Mouse (Mus musculus): ENCODE results near the gene Btnl1. TPM values are rescaled to one million over a fixed set of nuclear protein-coding genes. Genes with fewer than 3 reads are reported as not detected.

Btnl1 gene
- polyA plus RNA-seq, 1 experiment from 2014 or later = not detected

DNA sequence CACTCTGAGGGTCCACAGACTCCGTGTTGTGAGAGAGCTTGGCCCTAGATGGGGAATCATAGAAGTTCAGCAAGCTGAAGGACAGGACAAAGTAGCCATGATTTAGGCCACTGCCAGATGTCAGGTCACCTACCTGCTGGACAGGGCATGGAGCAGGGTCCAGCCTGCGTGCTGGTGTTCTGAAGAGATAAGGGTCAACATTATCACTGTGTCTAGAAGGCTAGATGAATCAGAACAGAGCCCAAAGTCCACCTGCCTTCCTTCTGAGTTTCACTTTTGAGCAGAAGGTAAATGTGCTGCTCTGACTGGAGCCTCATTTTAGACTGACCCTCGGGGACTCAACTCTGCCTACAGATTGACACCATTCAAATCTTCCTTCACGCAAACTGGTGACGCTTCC is 22.4 kb upstream of the Btnl1 start, which contains the start of gene Btnl2:
Gene Btnl2, plus strand, starts transcription at position 284 of the 400 bp plus-strand sequence.
- 84% methylated on average over 5 of the region's 5 CpGs for WGBS
- ATAC-seq (ENCODE audit: low read depth) = no peak

DNA sequence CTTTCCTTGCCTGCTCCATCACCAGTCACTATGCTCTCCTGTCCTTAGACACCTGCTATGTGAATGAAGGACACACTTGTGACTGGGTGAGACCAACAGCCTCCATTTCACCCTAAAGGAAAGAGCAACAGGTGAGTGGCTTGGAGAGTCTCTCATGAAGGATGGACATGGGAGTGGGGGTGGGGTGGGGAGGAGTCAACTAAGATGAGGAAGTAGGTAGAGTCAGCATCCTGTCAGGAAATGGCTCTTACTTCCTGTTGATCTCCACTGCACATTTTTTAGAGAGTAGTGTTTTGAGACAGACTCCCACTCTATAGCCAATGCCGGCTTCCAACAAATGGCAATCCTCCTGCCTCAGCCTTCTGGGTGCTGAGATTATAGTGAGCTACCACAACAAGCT is 22.0 kb upstream of the Btnl1 start:
- no peak overlapping the region for H3K9ac ChIP-seq (ENCODE audit: low read length)
- H3K4me3 ChIP-seq (ENCODE audit: low read length) = no peak overlapping the region
- no peaks in the 10 kb centered on the region for H3K36me3 ChIP-seq (ENCODE audit: control insufficient read depth, insufficient read depth, low read length)
- ATAC-seq (ENCODE audit: low read depth) = no peak
- H3K9me3 ChIP-seq (ENCODE audit: control insufficient read depth, low read length) = no peaks in the 10 kb centered on the region
- WGBS = 65% methylated on average over 1 of the region's 1 CpGs
- no peaks in the 10 kb centered on the region for H3K27me3 ChIP-seq (ENCODE audit: control insufficient read depth, insufficient read depth, low read depth, low read length)
- H3K4me1 ChIP-seq (replicated peaks; ENCODE audit: control insufficient read depth, insufficient read depth, low read length) = no peaks in the 10 kb centered on the region
- no peak overlapping the region for H3K27ac ChIP-seq (ENCODE audit: low read length)
- H3K4me2 ChIP-seq (ENCODE audit: low read depth, low read length) = no peak overlapping the region

More for the DNA sequence above, 22.4 kb upstream of the Btnl1 start, which contains the start of gene Btnl2:
- Histone ChIP-seq H3K27ac (ENCODE audit: low read length) (no peak within 1 kb of the TSS), H3K9me3 (ENCODE audit: control insufficient read depth, low read length) (no peaks in the 10 kb centered on the region), H3K36me3 (ENCODE audit: control insufficient read depth, insufficient read depth, low read length) (no peaks in the 10 kb centered on the region), H3K27me3 (ENCODE audit: control insufficient read depth, insufficient read depth, low read depth, low read length) (no peaks in the 10 kb centered on the region), H3K4me3 (ENCODE audit: low read length) (no peak within 1 kb of the TSS), H3K9ac (ENCODE audit: low read length) (no peak within 1 kb of the TSS), H3K4me1 (replicated peaks; ENCODE audit: control insufficient read depth, insufficient read depth, low read length) (no peaks in the 10 kb centered on the region), H3K4me2 (ENCODE audit: low read depth, low read length) (no peak within 1 kb of the TSS)

- Histone ChIP-seq H3K4me1 (replicated peaks; ENCODE audit: control insufficient read depth, insufficient read depth, low read length) (no peaks in the 10 kb centered on the region), H3K9ac (ENCODE audit: low read length) (no peak overlapping the region), H3K36me3 (ENCODE audit: control insufficient read depth, insufficient read depth, low read length) (no peaks in the 10 kb centered on the region), H3K27me3 (ENCODE audit: control insufficient read depth, insufficient read depth, low read depth, low read length) (no peaks in the 10 kb centered on the region), H3K4me3 (ENCODE audit: low read length) (no peak overlapping the region), H3K27ac (ENCODE audit: low read length) (no peak overlapping the region), H3K4me2 (ENCODE audit: low read depth, low read length) (no peak overlapping the region), H3K9me3 (ENCODE audit: control insufficient read depth, low read length) (no peaks in the 10 kb centered on the region)
- no peak for ATAC-seq (ENCODE audit: low read depth)
- 76% methylated on average over 15 of the region's 15 CpGs for WGBS
These were observed 13.9 kb upstream of the Btnl1 start for GRCm38 (mm10) chr17:34362954-34363546.

- Histone ChIP-seq H3K27me3 (ENCODE audit: control insufficient read depth, insufficient read depth, low read depth, low read length) (no peaks in the 10 kb centered on the region), H3K36me3 (ENCODE audit: control insufficient read depth, insufficient read depth, low read length) (no peaks in the 10 kb centered on the region), H3K27ac (ENCODE audit: low read length) (no peak overlapping the region), H3K9me3 (ENCODE audit: control insufficient read depth, low read length) (no peaks in the 10 kb centered on the region), H3K4me3 (ENCODE audit: low read length) (no peak overlapping the region), H3K4me2 (ENCODE audit: low read depth, low read length) (no peak overlapping the region), H3K4me1 (replicated peaks; ENCODE audit: control insufficient read depth, insufficient read depth, low read length) (no peaks in the 10 kb centered on the region), H3K9ac (ENCODE audit: low read length) (no peak overlapping the region)
- no peak for ATAC-seq (ENCODE audit: low read depth)
- 68% methylated on average over 3 of the region's 3 CpGs for WGBS
These were observed 13.1 kb upstream of the Btnl1 start for GRCm38 (mm10) chr17:34363676-34364310.

DNA sequence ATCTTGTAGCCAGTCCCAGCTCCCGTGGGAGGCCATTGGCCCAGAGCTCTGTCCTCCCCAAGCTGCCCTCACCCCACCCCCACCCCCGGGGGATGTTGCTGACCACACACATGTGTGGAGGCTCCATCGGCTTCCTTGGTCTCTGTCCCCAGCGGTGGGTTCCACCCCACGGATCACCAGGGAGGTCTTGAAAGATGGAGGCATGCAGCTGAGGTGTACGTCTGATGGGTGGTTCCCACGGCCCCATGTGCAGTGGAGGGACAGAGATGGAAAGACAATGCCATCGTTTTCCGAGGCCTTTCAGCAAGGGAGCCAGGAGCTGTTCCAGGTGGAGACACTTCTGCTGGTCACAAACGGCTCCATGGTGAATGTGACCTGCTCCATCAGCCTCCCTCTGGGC is 11.9 kb upstream of the Btnl1 start:
- Histone ChIP-seq H3K9me3 (ENCODE audit: control insufficient read depth, low read length) (no peaks in the 10 kb centered on the region), H3K27ac (ENCODE audit: low read length) (no peak overlapping the region), H3K4me1 (replicated peaks; ENCODE audit: control insufficient read depth, insufficient read depth, low read length) (no peaks in the 10 kb centered on the region), H3K4me3 (ENCODE audit: low read length) (no peak overlapping the region), H3K4me2 (ENCODE audit: low read depth, low read length) (no peak overlapping the region), H3K9ac (ENCODE audit: low read length) (no peak overlapping the region), H3K36me3 (ENCODE audit: control insufficient read depth, insufficient read depth, low read length) (no peaks in the 10 kb centered on the region), H3K27me3 (ENCODE audit: control insufficient read depth, insufficient read depth, low read depth, low read length) (no peaks in the 10 kb centered on the region)
- 69% methylated on average over 10 of the region's 10 CpGs for WGBS
- ATAC-seq (ENCODE audit: low read depth) = no peak

DNA sequence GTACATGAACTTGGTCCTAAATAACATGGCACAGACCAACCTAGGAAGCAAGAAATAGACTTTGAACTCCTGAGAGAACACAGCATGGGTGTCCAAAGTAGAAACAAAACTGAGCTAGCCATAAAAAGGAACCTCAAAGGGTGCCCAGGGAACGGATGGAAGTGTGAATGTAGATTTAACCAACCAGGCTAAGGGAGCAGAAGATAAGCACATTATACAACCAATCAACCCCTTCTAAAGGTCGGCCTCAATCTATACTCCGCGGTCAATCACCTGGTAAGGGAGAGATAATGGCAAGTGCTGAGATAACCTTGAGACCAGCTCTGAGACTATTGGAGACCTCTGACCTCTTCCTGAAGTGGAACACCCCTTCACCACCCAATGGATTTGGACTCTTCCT is 6.4 kb upstream of the Btnl1 start:
- Histone ChIP-seq H3K4me3 (ENCODE audit: low read length) (no peak overlapping the region), H3K9ac (ENCODE audit: low read length) (no peak overlapping the region), H3K4me2 (ENCODE audit: low read depth, low read length) (no peak overlapping the region), H3K27ac (ENCODE audit: low read length) (no peak overlapping the region), H3K4me1 (replicated peaks; ENCODE audit: control insufficient read depth, insufficient read depth, low read length) (no peaks in the 10 kb centered on the region), H3K27me3 (ENCODE audit: control insufficient read depth, insufficient read depth, low read depth, low read length) (no peaks in the 10 kb centered on the region), H3K36me3 (ENCODE audit: control insufficient read depth, insufficient read depth, low read length) (no peaks in the 10 kb centered on the region), H3K9me3 (ENCODE audit: control insufficient read depth, low read length) (no peaks in the 10 kb centered on the region)
- no peak for ATAC-seq (ENCODE audit: low read depth)
- 58% methylated on average over 4 of the region's 4 CpGs for WGBS

DNA sequence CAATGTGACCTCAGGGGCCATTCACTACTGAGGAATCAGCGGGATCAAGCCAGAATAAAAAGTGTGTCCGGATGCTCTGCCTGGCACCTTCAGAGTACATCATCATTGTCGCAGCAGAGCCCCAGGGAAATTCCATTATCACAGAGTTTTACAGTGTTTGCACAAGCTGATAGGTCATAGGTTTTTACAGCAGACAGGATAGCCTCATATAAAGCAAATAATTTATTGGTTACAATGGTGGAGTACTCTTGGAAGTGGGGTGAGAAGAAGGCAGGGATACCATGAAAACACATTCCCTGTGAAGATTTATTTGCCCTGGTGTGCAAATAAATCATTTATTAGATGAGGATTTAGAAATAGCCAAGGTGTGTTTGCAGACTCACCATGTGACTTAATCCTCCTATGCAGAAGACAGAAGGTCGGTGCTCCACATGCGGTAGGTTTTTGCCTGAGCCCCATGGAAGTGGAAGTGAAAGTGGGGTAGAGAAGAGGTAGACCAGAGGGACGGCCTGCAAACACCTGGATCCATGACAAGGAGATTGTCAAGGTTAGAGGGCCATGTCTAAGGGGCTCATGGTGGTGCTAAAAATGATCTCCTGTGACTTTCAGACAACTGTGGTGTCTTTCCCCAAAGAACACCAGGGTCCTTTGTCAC is 3.8 kb upstream of the Btnl1 start:
- Histone ChIP-seq H3K4me2 (ENCODE audit: low read depth, low read length) (no peak overlapping the region), H3K27me3 (ENCODE audit: control insufficient read depth, insufficient read depth, low read depth, low read length) (no peaks in the 10 kb centered on the region), H3K9ac (ENCODE audit: low read length) (no peak overlapping the region), H3K9me3 (ENCODE audit: control insufficient read depth, low read length) (no peaks in the 10 kb centered on the region), H3K27ac (ENCODE audit: low read length) (no peak overlapping the region), H3K36me3 (ENCODE audit: control insufficient read depth, insufficient read depth, low read length) (no peaks in the 10 kb centered on the region), H3K4me3 (ENCODE audit: low read length) (no peak overlapping the region), H3K4me1 (replicated peaks; ENCODE audit: control insufficient read depth, insufficient read depth, low read length) (no peaks in the 10 kb centered on the region)
- no peak for ATAC-seq (ENCODE audit: low read depth)
- 62% methylated on average over 6 of the region's 6 CpGs for WGBS

- ATAC-seq (ENCODE audit: low read depth) = no peak
- WGBS = 47% methylated on average over 6 of the region's 6 CpGs
- Histone ChIP-seq H3K36me3 (ENCODE audit: control insufficient read depth, insufficient read depth, low read length) (no peaks in the 10 kb centered on the region), H3K4me2 (ENCODE audit: low read depth, low read length) (no peak overlapping the region), H3K27me3 (ENCODE audit: control insufficient read depth, insufficient read depth, low read depth, low read length) (no peaks in the 10 kb centered on the region), H3K9me3 (ENCODE audit: control insufficient read depth, low read length) (no peaks in the 10 kb centered on the region), H3K4me3 (ENCODE audit: low read length) (no peak overlapping the region), H3K4me1 (replicated peaks; ENCODE audit: control insufficient read depth, insufficient read depth, low read length) (no peaks in the 10 kb centered on the region), H3K27ac (ENCODE audit: low read length) (no peak overlapping the region), H3K9ac (ENCODE audit: low read length) (no peak overlapping the region)
These were observed 698 bp downstream of the Btnl1 start for GRCm38 (mm10) chr17:34377450-34378209.

- no peaks in the 10 kb centered on the region for H3K9me3 ChIP-seq (ENCODE audit: control insufficient read depth, low read length)
- H3K27me3 ChIP-seq (ENCODE audit: control insufficient read depth, insufficient read depth, low read depth, low read length) = no peaks in the 10 kb centered on the region
- H3K4me2 ChIP-seq (ENCODE audit: low read depth, low read length) = no peak overlapping the region
- H3K4me1 ChIP-seq (replicated peaks; ENCODE audit: control insufficient read depth, insufficient read depth, low read length) = no peaks in the 10 kb centered on the region
- no peaks in the 10 kb centered on the region for H3K36me3 ChIP-seq (ENCODE audit: control insufficient read depth, insufficient read depth, low read length)
- 67% methylated on average over 2 of the region's 2 CpGs for WGBS
- no peak overlapping the region for H3K9ac ChIP-seq (ENCODE audit: low read length)
- H3K27ac ChIP-seq (ENCODE audit: low read length) = no peak overlapping the region
- no peak for ATAC-seq (ENCODE audit: low read depth)
- H3K4me3 ChIP-seq (ENCODE audit: low read length) = no peak overlapping the region
These were observed 1.8 kb downstream of the Btnl1 start for GRCm38 (mm10) chr17:34378716-34379115.

Data from lung, embryonic 16.5 days (tissue).